Mouse (Mus musculus) ES-Bruce4 (cell line): ENCODE data around the gene Gnptab.

Source experiments
- CTCF ChIP-seq: IDR thresholded peaks from one replicate; pipeline ENCODE4 v1.8.1; 2011; ENCODE audit warnings: low read depth, low read length
- EP300 ChIP-seq: IDR thresholded peaks from 2 replicates; pipeline ENCODE4 v1.6.1; 2011; ENCODE audit warnings: low read depth, low read length; ENCODE audit not compliant: insufficient read depth
- POLR2A ChIP-seq: IDR thresholded peaks from one replicate; pipeline ENCODE4 v1.8.1; 2011; ENCODE audit warnings: low read length; ENCODE audit not compliant: insufficient read depth

- no peak for TF ChIP-seq CTCF
- no peak for TF ChIP-seq POLR2A
- TF ChIP-seq EP300 = no peak
Observed at GRCm38 (mm10) chr10:88350687-88351086, 28.2 kb upstream of the Gnptab start.
